Mouse (Mus musculus) midbrain, embryonic 16.5 days (tissue): Measurements from ENCODE around the gene Gm20521. TPM values are rescaled to one million over a fixed set of nuclear protein-coding genes. Genes with fewer than 3 reads are reported as not detected.
A peak's percentile ranks its signal among the peaks of the same experiment; 100 is the strongest.

Experiments used
- ATAC-seq: fragments of 200-750 bp; cut with Nextera tagmentation; 2 replicates; pipeline ENCODE4 v1.8.0; 2017; ENCODE audit warnings: moderate TSS enrichment
- H3K27ac ChIP-seq: fragments of 300-500 bp; sonication (generic); 2 replicates; pipeline ENCODE4 v1.5.1; 2014; ENCODE audit warnings: mild to moderate bottlenecking, low read length, mixed read lengths
- H3K27me3 ChIP-seq: fragments of 300-500 bp; sonication (generic); 2 replicates; pipeline ENCODE4 v1.6.1; 2014; ENCODE audit warnings: low read depth, low read length, mixed read lengths; ENCODE audit not compliant: control insufficient read depth, insufficient read depth
- H3K36me3 ChIP-seq: fragments of 300-500 bp; sonication (generic); 2 replicates; pipeline ENCODE4 v1.6.1; 2014; ENCODE audit warnings: mild to moderate bottlenecking, low read length, moderate library complexity, mixed read lengths; ENCODE audit not compliant: control insufficient read depth, insufficient read depth
- H3K4me1 ChIP-seq: fragments of 300-500 bp; sonication (generic); 2 replicates; pipeline ENCODE4 v1.6.1; 2014; ENCODE audit warnings: mild to moderate bottlenecking, low read length, mixed read lengths; ENCODE audit not compliant: control insufficient read depth, insufficient read depth
- H3K4me2 ChIP-seq: fragments of 300-500 bp; sonication (generic); 2 replicates; pipeline ENCODE4 v1.6.1; 2014; ENCODE audit warnings: mild to moderate bottlenecking, low read length, mixed read lengths
- H3K4me3 ChIP-seq: fragments of 300-500 bp; sonication (generic); 2 replicates; pipeline ENCODE4 v1.5.1; 2014; ENCODE audit warnings: low read depth, mild to moderate bottlenecking, low read length, moderate library complexity, mixed read lengths
- H3K9ac ChIP-seq: fragments of 300-500 bp; sonication (generic); 2 replicates; pipeline ENCODE4 v1.6.1; 2014; ENCODE audit warnings: low read depth, low read length, mixed read lengths
- H3K9me3 ChIP-seq: fragments of 300-500 bp; sonication (generic); replicated peaks from 2 replicates; pipeline ENCODE4 v1.6.1; 2014; ENCODE audit warnings: mild to moderate bottlenecking, low read length, mixed read lengths; ENCODE audit not compliant: control insufficient read depth, poor library complexity, severe bottlenecking
- WGBS: fragments of 180-500 bp; shearing (Covaris S2); extraction: QIAGEN DNeasy Blood & Tissue Kit; methylation state at CpG from one replicate; pipeline ENCODE4 v1.1.7; 2014; 5-methylcytosine and 5-hydroxymethylcytosine counted together
- polyA plus RNA-seq: library from polyadenylated mRNA; unstranded; fragments of >200 nt; fragmentation: Nextera tagmentation; extraction: Ambion mirVana; gene quantifications from 2 replicates; pipeline ENCODE4 v1.2.1, GENCODE M21; 2015

Gene Gm20521
- polyA plus RNA-seq, 1 experiment from 2014 or later: not detected

GRCm38 (mm10) chr14:54908682-54909081 is 25.4 kb downstream of the Gm20521 start:
- H3K36me3 ChIP-seq: peaks cover 24% of the 10 kb centered on the region
- WGBS: 90% methylated on average over 7 of the region's 7 CpGs
- no peak overlapping the region for H3K4me2 ChIP-seq
- H3K27me3 ChIP-seq: no peaks in the 10 kb centered on the region
- H3K27ac ChIP-seq: no peak overlapping the region
- no peak overlapping the region for H3K4me3 ChIP-seq
- ATAC-seq: no peak
- no peak overlapping the region; the same call in 1 of the 2 replicates for H3K9ac ChIP-seq
- peaks cover 19% of the 10 kb centered on the region for H3K4me1 ChIP-seq
- H3K9me3 ChIP-seq: no peaks in the 10 kb centered on the region

DNA sequence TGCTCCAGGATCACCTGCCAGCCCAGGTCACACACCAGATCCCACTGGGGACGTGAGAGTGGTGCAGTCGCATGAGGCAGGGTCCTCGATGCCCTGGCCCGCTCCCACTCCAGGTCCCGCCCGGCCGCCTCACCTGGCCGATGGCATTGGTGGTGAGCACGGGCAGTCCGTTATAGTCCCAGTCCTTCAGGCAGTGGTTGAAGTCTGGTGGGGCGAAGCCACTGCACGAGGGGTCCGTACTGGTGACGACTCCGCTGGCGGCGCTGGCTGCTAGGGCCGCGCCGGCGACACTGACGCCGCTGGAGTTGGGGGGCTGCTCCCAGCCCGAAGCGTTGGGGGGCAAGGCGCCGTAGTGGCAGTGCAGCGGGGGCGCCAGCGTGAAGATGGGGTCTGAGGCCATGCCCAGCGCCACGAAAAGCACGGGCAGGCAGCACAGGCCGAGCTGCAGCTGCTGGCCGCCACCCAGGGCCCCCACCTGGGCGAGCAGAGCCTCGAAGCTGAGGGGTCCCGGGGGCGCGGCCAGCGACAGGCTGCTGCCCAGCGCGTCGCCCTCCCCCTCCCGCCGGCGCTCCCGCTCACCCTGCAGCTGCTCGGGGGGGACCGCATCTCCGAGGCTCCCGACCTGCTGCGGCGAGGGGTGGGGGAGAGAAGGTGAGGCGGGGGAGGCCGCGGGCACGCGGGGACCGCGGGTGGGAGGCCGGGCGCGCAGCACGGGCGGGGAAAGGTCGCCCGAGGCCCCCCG is 29.0 kb downstream of the Gm20521 start:
- WGBS: 2% methylated on average over 50 of the region's 69 CpGs
- Histone ChIP-seq H3K4me1 (peaks cover 20% of the 10 kb centered on the region), H3K9me3 (no peaks in the 10 kb centered on the region), H3K4me3 (peak overlapping the region; percentile 78), H3K27ac (peak overlapping the region; percentile 93), H3K27me3 (no peaks in the 10 kb centered on the region), H3K4me2 (peak overlapping the region; percentile 96), H3K9ac (peak overlapping the region; percentile 98), H3K36me3 (peaks cover 12% of the 10 kb centered on the region)
- ATAC-seq: peak; percentile 74

- Histone ChIP-seq H3K27ac (peak within 1 kb of the TSS; percentile 93), H3K9ac (peak within 1 kb of the TSS; percentile 98), H3K27me3 (no peaks in the 10 kb centered on the region), H3K4me2 (peak within 1 kb of the TSS; percentile 96), H3K36me3 (peaks cover 7% of the 10 kb centered on the region), H3K9me3 (no peaks in the 10 kb centered on the region), H3K4me1 (peaks cover 20% of the 10 kb centered on the region), H3K4me3 (peak within 1 kb of the TSS; percentile 78)
- WGBS: 0% methylated on average over 18 of the region's 28 CpGs
- ATAC-seq: peak; percentile 97
Observed at GRCm38 (mm10) chr14:54912886-54913285, 29.6 kb downstream of the Gm20521 start, which contains the start of gene Slc22a17. Gene Slc22a17, minus strand, starts transcription at chr14:54913132.

DNA sequence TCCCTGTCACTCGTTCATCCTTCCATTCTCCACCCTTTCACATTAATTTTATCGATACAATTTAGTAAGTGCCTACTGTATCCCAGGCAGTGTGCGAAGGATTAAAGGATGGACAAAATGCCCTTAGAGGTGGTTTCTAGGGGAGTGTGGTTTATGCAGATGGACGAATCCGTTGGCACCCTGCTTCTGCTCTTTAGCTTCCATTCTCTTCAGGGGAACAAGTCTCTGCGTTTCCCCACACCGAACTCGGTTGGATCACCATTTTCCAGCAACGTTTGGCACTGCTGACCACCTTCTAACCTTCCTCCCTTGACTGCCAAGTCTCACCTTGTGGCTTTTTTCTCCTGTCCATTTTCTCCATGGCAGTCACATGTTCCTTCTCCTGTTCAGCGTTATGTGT is 30.1 kb downstream of the Gm20521 start:
- no peaks in the 10 kb centered on the region for H3K27me3 ChIP-seq
- ATAC-seq: peak; percentile 15; the same call in 1 of the 2 replicates
- peak overlapping the region; percentile 93 for H3K27ac ChIP-seq
- WGBS: 17% methylated on average over 10 of the region's 10 CpGs
- H3K9me3 ChIP-seq: no peaks in the 10 kb centered on the region
- H3K4me1 ChIP-seq: peaks cover 20% of the 10 kb centered on the region
- H3K9ac ChIP-seq: peak overlapping the region; percentile 98
- peak overlapping the region; percentile 96 for H3K4me2 ChIP-seq
- peaks cover 2% of the 10 kb centered on the region; the same call in 1 of the 2 replicates for H3K36me3 ChIP-seq
- peak overlapping the region; percentile 78 for H3K4me3 ChIP-seq

DNA sequence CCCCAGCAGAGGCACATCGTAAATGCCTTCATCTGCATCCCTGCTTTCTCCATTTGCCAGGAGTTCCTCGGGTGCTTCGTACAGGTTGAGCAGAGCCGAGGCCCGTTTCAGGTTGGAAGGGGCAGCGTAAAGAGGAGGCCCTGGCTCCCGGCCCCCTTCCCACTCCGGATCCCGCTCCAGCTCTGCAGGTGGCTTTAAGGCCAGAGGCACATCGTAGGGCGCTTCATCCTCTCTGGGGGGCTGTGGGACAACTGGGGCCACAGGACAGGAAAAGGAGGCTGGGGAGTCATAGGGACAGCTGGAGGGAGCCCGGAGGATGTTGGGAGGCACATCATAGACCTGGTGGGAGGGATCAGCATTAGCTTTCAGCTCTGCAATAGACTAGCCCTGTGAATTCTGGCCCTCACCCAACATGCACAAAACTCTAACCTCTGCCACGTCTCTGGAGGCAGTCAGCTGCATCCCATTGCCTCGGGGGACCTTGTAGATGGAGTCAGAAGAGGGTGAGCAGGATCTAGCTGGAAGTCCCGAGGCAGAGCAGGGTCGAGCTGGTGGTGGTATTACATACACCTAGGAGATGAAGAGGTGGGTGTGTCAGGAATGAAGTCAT is 36.9 kb downstream of the Gm20521 start:
- H3K27me3 ChIP-seq: no peaks in the 10 kb centered on the region
- H3K4me2 ChIP-seq: no peak overlapping the region
- no peaks in the 10 kb centered on the region for H3K9me3 ChIP-seq
- no peak overlapping the region for H3K9ac ChIP-seq
- WGBS: 96% methylated on average over 15 of the region's 16 CpGs
- peaks cover 5% of the 10 kb centered on the region for H3K36me3 ChIP-seq
- H3K4me1 ChIP-seq: peaks cover 4% of the 10 kb centered on the region
- H3K4me3 ChIP-seq: no peak overlapping the region
- no peak overlapping the region for H3K27ac ChIP-seq
- ATAC-seq: no peak

GRCm38 (mm10) chr14:54924641-54925348 is 41.6 kb downstream of the Gm20521 start:
- Histone ChIP-seq H3K9ac (peak overlapping the region; percentile 12; the same call in 1 of the 2 replicates), H3K36me3 (peaks cover 5% of the 10 kb centered on the region), H3K27me3 (no peaks in the 10 kb centered on the region), H3K9me3 (no peaks in the 10 kb centered on the region), H3K4me1 (peaks cover 20% of the 10 kb centered on the region), H3K4me2 (peak overlapping the region; percentile 95), H3K4me3 (peak overlapping the region; percentile 54), H3K27ac (peak overlapping the region; percentile 87)
- ATAC-seq: peak; percentile 47
- WGBS: 18% methylated on average over 7 of the region's 7 CpGs

DNA sequence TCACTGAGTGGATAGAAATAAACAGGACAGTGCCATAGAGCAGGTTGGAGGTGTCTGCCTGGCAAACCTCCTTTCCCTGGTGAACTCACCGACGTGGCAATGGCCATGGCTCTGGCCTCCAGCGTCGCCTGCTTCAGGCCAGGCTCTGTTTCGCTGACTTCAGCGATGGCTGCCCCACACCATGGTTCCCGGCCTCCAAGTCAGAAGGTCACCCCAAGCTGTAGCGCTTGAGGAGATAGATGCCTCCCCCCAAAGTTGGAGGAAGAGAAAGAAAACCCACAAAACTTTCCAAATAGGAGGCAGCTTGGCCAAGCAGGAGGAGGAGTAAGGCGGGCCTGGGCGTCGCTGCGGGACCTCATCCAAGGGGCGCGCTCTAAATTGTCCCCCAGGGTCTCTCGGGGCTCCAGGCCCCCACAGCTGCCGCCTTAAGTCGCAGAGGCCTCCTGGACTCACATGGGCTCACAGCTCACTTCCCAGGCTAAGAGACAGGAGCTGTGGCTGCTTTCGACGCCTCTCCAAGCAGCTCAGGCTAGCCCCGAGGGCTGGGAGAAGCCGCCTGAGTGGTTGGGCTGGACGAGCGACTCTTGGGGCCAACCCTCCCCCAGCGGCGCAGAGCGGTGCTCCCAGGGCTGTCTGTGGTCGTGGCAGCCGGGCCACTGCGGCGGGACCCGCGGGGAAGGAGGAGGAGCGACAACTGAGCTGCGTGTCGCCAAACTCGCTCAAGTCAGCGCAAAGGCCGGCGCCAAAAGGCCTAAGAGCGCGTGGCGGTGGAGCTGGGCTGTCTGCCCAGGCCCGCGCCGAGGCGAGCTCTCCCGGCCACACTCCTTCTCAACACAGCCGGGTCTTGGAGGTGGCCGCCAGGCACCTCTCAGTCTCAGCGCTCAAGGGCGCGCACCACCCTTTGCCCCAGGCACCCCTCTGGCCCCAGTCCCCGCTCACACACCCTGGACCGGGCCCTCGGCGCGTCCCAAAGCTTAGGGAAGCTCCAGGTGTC is 42.4 kb downstream of the Gm20521 start, which contains the start of gene Efs:
Gene Efs, minus strand, starts transcription at position 778 of the 994 bp plus-strand sequence.
- Histone ChIP-seq H3K9ac (peak within 1 kb of the TSS; percentile 79), H3K27me3 (no peaks in the 10 kb centered on the region), H3K4me1 (peaks cover 24% of the 10 kb centered on the region), H3K4me2 (peak within 1 kb of the TSS; percentile 95), H3K9me3 (no peaks in the 10 kb centered on the region), H3K27ac (peak within 1 kb of the TSS; percentile 87), H3K4me3 (peak within 1 kb of the TSS; percentile 54), H3K36me3 (peaks cover under 1% of the 10 kb centered on the region; the same call in 1 of the 2 replicates)
- peak; percentile 68 for ATAC-seq
- WGBS: 2% methylated on average over 57 of the region's 57 CpGs
